Mouse (Mus musculus) erythroblast, embryonic 14.5 days (primary cell): ENCODE measurements around the gene Nxpe3. TPM values are rescaled to one million over a fixed set of nuclear protein-coding genes. Genes with fewer than 3 reads are reported as not detected.

Source experiments
- H3K27me3 ChIP-seq: 2 replicates; pipeline ENCODE4 v1.6.1; 2012; ENCODE audit warnings: inconsistent platforms; ENCODE audit not compliant: control insufficient read depth
- H3K36me3 ChIP-seq: 2 replicates; pipeline ENCODE4 v1.6.1; 2012; ENCODE audit warnings: mild to moderate bottlenecking, inconsistent platforms; ENCODE audit not compliant: control insufficient read depth
- H3K4me1 ChIP-seq: 2 replicates; pipeline ENCODE4 v1.6.1; 2012; ENCODE audit warnings: inconsistent platforms; ENCODE audit not compliant: control insufficient read depth
- H3K4me3 ChIP-seq: replicated peaks from 2 replicates; pipeline ENCODE3; 2012; ENCODE audit warnings: moderate library complexity, mild to moderate bottlenecking, inconsistent platforms
- H3K9me3 ChIP-seq: 2 replicates; pipeline ENCODE4 v1.6.1; 2012; ENCODE audit warnings: low read length, inconsistent platforms, mixed read lengths; ENCODE audit not compliant: control insufficient read depth
- GATA1 ChIP-seq: IDR thresholded peaks from 2 replicates; pipeline ENCODE4 v1.6.1; 2012; ENCODE audit warnings: low read length, inconsistent platforms, mixed read lengths
- TAL1 ChIP-seq: IDR thresholded peaks from 3 replicates; pipeline ENCODE4 v1.6.1; 2012; ENCODE audit warnings: low read length, inconsistent platforms, mixed read lengths
- polyA plus RNA-seq: library from polyadenylated mRNA; stranded (reverse); fragments of >175 nt; gene quantifications from 2 replicates; pipeline ENCODE4 v1.2.3, GENCODE M21; 2012

Nxpe3 gene
- polyA plus RNA-seq, 1 experiment, result 0.03 TPM

- no peaks in the 10 kb centered on the region for H3K4me1 ChIP-seq
- TF ChIP-seq GATA1, result no peak
- no peak for TF ChIP-seq TAL1
These were observed 63.0 kb downstream of the Nxpe3 start for GRCm38 (mm10) chr16:55832040-55832439.

DNA sequence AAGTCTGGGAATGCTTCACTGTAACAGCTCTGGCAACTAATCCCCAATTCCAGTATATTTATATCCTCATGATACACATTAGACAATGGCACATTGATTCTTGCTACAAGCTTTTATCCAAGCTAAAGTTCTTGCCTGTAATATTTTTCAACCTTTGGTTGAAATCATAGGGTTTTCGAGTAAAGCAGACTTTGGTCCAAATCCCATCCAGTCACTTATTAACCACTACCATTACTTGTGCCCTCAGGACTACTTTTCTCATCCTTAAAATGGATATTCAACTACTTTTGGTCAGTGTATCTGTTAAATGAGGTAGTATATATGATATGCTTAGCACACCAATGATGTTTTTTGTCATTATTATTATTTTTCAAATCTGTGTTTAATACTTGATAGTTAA, 63.6 kb downstream of the Nxpe3 start:
- Histone ChIP-seq H3K4me3 (no peak overlapping the region), H3K36me3 (no peaks in the 10 kb centered on the region; the same call in 1 of the 2 replicates), H3K27me3 (no peaks in the 10 kb centered on the region), H3K9me3 (no peaks in the 10 kb centered on the region), H3K4me1 (no peaks in the 10 kb centered on the region)
- no peak for TF ChIP-seq TAL1

More at GRCm38 (mm10) chr16:55832040-55832439, 63.0 kb downstream of the Nxpe3 start:
- Histone ChIP-seq H3K36me3 (no peaks in the 10 kb centered on the region; the same call in 1 of the 2 replicates), H3K9me3 (no peaks in the 10 kb centered on the region), H3K4me3 (no peak overlapping the region), H3K27me3 (no peaks in the 10 kb centered on the region)

GRCm38 (mm10) chr16:55823398-55824155, 71.5 kb downstream of the Nxpe3 start:
- H3K36me3 ChIP-seq, result no peaks in the 10 kb centered on the region; the same call in 1 of the 2 replicates
- no peak overlapping the region for H3K4me3 ChIP-seq
- H3K9me3 ChIP-seq, result no peaks in the 10 kb centered on the region
- no peak for TF ChIP-seq GATA1
- no peak for TF ChIP-seq TAL1
- peaks cover 39% of the 10 kb centered on the region for H3K27me3 ChIP-seq
- H3K4me1 ChIP-seq, result peaks cover 15% of the 10 kb centered on the region

- H3K36me3 ChIP-seq, result peaks cover 2% of the 10 kb centered on the region
- peaks cover 15% of the 10 kb centered on the region for H3K4me1 ChIP-seq
- H3K9me3 ChIP-seq, result no peaks in the 10 kb centered on the region
- TF ChIP-seq GATA1, result no peak
- no peak for TF ChIP-seq TAL1
- H3K4me3 ChIP-seq, result peak overlapping the region; percentile 76
- H3K27me3 ChIP-seq, result peaks cover 39% of the 10 kb centered on the region
These were observed 72.2 kb downstream of the Nxpe3 start for GRCm38 (mm10) chr16:55822741-55823397.

DNA sequence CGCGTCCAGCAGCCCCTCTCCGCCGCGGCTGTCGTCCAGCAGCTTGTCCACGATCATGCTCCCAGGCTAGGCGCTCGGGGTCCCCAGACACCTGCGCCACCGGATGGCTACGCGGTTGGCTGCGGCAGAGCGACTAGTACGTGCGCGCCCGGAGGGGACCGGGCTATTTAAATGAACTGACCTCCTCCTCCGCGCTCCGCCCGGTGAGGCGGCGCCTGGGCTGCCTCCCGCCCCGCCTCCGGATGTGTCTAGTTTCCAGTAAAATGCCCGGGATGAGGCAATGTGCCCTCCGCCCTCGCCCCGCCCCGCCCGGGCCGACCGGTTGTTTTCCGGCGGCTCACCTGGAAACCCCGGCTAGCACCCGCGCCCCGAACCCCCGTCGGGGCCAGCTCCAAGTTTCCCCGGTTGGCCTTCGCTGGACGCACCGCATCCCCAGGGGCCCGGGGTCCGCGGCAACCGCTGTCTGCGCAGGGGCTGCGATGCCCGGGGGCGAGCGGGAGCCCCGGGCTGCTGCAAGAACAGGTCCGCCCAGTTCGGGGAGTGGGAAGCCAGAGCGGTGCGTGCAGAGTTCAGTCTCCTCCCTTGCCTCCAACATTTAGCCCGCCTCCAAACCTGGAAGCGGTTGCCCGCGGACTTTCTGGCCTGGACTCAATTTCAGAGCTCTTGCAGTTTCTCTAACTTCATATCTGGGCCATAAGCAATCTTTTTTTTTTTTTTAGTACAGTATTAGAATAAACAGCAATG, 72.9 kb downstream of the Nxpe3 start:
- peaks cover 15% of the 10 kb centered on the region for H3K4me1 ChIP-seq
- peaks cover 6% of the 10 kb centered on the region for H3K36me3 ChIP-seq
- TF ChIP-seq TAL1 (no peak), GATA1 (no peak)
- peak overlapping the region; percentile 76 for H3K4me3 ChIP-seq
- H3K9me3 ChIP-seq, result no peaks in the 10 kb centered on the region
- peaks cover 39% of the 10 kb centered on the region for H3K27me3 ChIP-seq

DNA sequence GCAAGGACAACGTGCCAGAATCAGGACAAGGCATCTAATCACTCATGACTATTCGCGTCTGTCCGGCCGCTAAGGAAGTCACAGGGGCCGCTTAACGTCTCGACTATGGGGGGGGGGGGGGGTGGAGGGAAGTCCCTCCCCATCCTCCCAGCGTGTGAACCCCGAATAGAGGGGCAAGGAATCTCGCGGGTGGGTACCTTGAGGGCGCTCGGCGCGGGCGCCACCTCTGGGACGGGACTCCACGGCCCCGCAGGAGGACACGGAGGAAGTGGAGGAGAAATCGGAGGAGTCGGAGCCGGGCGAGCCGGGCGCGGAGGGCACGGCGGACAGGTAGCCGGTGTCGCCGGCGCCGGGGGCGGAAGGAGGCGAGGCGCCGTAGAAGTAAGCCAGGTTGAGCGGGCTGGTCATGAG, 73.5 kb downstream of the Nxpe3 start:
- Histone ChIP-seq H3K9me3 (no peaks in the 10 kb centered on the region), H3K27me3 (peaks cover 39% of the 10 kb centered on the region), H3K36me3 (peaks cover 6% of the 10 kb centered on the region), H3K4me3 (peak overlapping the region; percentile 76), H3K4me1 (peaks cover 15% of the 10 kb centered on the region)
- TF ChIP-seq GATA1 (no peak), TAL1 (no peak)

DNA sequence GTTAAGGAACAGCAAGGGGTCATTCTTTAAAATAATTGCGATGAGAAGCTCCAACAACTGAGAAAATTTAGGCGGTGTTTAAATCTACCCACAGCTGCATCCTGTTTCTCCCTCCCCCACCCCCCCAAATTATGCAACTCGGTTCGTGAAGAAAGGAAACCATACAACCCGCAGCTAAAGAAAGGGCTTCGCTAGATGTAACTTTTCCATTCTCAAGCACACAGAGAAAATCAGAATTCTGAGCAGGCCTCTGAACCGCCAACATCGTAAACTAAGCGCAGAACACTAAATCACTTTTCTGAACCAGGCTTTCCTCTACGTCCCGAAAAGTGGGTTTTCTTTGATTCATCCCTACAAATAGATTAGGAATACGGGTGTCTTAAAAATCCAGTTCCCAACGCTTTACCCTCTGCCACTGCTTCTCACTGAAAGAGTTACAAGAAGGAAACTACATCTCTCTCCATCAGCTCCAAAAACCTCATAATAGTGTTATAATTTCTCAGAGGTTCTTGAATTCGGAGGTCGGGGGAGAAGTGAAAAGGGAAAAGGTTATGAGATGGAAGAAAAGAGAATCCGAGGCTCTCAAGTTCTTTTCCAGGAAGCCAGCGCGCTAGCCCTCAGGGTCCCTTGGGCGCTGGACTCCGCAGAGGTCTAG, 74.0 kb downstream of the Nxpe3 start:
- H3K27me3 ChIP-seq, result peaks cover 39% of the 10 kb centered on the region
- TF ChIP-seq GATA1 (no peak), TAL1 (no peak)
- H3K4me3 ChIP-seq, result peak overlapping the region; percentile 76
- H3K36me3 ChIP-seq, result peaks cover 8% of the 10 kb centered on the region
- peaks cover 15% of the 10 kb centered on the region for H3K4me1 ChIP-seq
- H3K9me3 ChIP-seq, result no peaks in the 10 kb centered on the region

- peaks cover 15% of the 10 kb centered on the region for H3K4me1 ChIP-seq
- no peaks in the 10 kb centered on the region for H3K9me3 ChIP-seq
- no peak for TF ChIP-seq TAL1
- no peak for TF ChIP-seq GATA1
- H3K36me3 ChIP-seq, result peaks cover 15% of the 10 kb centered on the region
- peak overlapping the region; percentile 76 for H3K4me3 ChIP-seq
- H3K27me3 ChIP-seq, result peaks cover 39% of the 10 kb centered on the region
These were observed 74.7 kb downstream of the Nxpe3 start for GRCm38 (mm10) chr16:55820161-55820915.
